Mouse (Mus musculus): ENCODE measurements around the gene Slamf9. TPM values are rescaled to one million over a fixed set of nuclear protein-coding genes. Genes with fewer than 3 reads are reported as not detected.

The Slamf9 gene
- 1.5 TPM for polyA plus RNA-seq (2015; fragmentation: Illumina TruSeq; extraction: RNeasy Lipid Tissue Mini Kit (QIAGEN cat#74804); ENCODE audit: insufficient read depth, low read depth, low replicate concordance)

GRCm38 (mm10) chr1:172475054-172475741, at the start of gene Slamf9:
Slamf9 (plus strand) TSS chr1:172475358.

GRCm38 (mm10) chr1:172481540-172482280, 6.6 kb downstream of the Slamf9 start, which contains the start of gene Igsf9:
Igsf9 (plus strand) TSS chr1:172481788.

GRCm38 (mm10) chr1:172499765-172500441, 24.7 kb downstream of the Slamf9 start, which contains the start of gene Tagln2:
Tagln2 (plus strand) TSS chr1:172500047.

GRCm38 (mm10) chr1:172520576-172521440, 45.6 kb downstream of the Slamf9 start, which contains the start of gene Cfap45:
Cfap45 (plus strand) TSS chr1:172520801.

Other genes with a start within 250 kb of the Slamf9 start
- gene Atp1a4, start 216.9 kb upstream of the Slamf9 start, polyA plus RNA-seq (2015; fragmentation: Illumina TruSeq; extraction: RNeasy Lipid Tissue Mini Kit (QIAGEN cat#74804); ENCODE audit: insufficient read depth, low read depth, low replicate concordance): not detected
- gene Igsf8, start 213.7 kb upstream of the Slamf9 start, polyA plus RNA-seq (2015; fragmentation: Illumina TruSeq; extraction: RNeasy Lipid Tissue Mini Kit (QIAGEN cat#74804); ENCODE audit: insufficient read depth, low read depth, low replicate concordance): 15.7 TPM
- gene Atp1a2, start 177.3 kb upstream of the Slamf9 start, polyA plus RNA-seq (2015; fragmentation: Illumina TruSeq; extraction: RNeasy Lipid Tissue Mini Kit (QIAGEN cat#74804); ENCODE audit: insufficient read depth, low read depth, low replicate concordance): 6.4 TPM
- gene Kcnj9, start 146.0 kb upstream of the Slamf9 start, polyA plus RNA-seq (2015; fragmentation: Illumina TruSeq; extraction: RNeasy Lipid Tissue Mini Kit (QIAGEN cat#74804); ENCODE audit: insufficient read depth, low read depth, low replicate concordance): not detected
- not detected for gene Kcnj10, start 134.1 kb upstream of the Slamf9 start, polyA plus RNA-seq (2015; fragmentation: Illumina TruSeq; extraction: RNeasy Lipid Tissue Mini Kit (QIAGEN cat#74804); ENCODE audit: insufficient read depth, low read depth, low replicate concordance)
- 3.2 TPM for gene Pigm, start 98.8 kb upstream of the Slamf9 start, polyA plus RNA-seq (2015; fragmentation: Illumina TruSeq; extraction: RNeasy Lipid Tissue Mini Kit (QIAGEN cat#74804); ENCODE audit: insufficient read depth, low read depth, low replicate concordance)
- 2.0 TPM for gene Igsf9, start 6.4 kb downstream of the Slamf9 start, polyA plus RNA-seq (2015; fragmentation: Illumina TruSeq; extraction: RNeasy Lipid Tissue Mini Kit (QIAGEN cat#74804); ENCODE audit: insufficient read depth, low read depth, low replicate concordance)
- 64.6 TPM for gene Tagln2, start 24.7 kb downstream of the Slamf9 start, polyA plus RNA-seq (2015; fragmentation: Illumina TruSeq; extraction: RNeasy Lipid Tissue Mini Kit (QIAGEN cat#74804); ENCODE audit: insufficient read depth, low read depth, low replicate concordance)
- not detected for gene Cfap45, start 45.4 kb downstream of the Slamf9 start, polyA plus RNA-seq (2015; fragmentation: Illumina TruSeq; extraction: RNeasy Lipid Tissue Mini Kit (QIAGEN cat#74804); ENCODE audit: insufficient read depth, low read depth, low replicate concordance)
- gene Vsig8, start 80.6 kb downstream of the Slamf9 start, polyA plus RNA-seq (2015; fragmentation: Illumina TruSeq; extraction: RNeasy Lipid Tissue Mini Kit (QIAGEN cat#74804); ENCODE audit: insufficient read depth, low read depth, low replicate concordance): not detected
- not detected for gene Slamf8, start 115.2 kb downstream of the Slamf9 start, polyA plus RNA-seq (2015; fragmentation: Illumina TruSeq; extraction: RNeasy Lipid Tissue Mini Kit (QIAGEN cat#74804); ENCODE audit: insufficient read depth, low read depth, low replicate concordance)
- gene Fcrl6, start 127.2 kb downstream of the Slamf9 start, polyA plus RNA-seq (2015; fragmentation: Illumina TruSeq; extraction: RNeasy Lipid Tissue Mini Kit (QIAGEN cat#74804); ENCODE audit: insufficient read depth, low read depth, low replicate concordance): not detected
- 6.0 TPM for gene Dusp23, start 157.6 kb downstream of the Slamf9 start, polyA plus RNA-seq (2015; fragmentation: Illumina TruSeq; extraction: RNeasy Lipid Tissue Mini Kit (QIAGEN cat#74804); ENCODE audit: insufficient read depth, low read depth, low replicate concordance)
- gene Crp, start 222.7 kb downstream of the Slamf9 start, polyA plus RNA-seq (2015; fragmentation: Illumina TruSeq; extraction: RNeasy Lipid Tissue Mini Kit (QIAGEN cat#74804); ENCODE audit: insufficient read depth, low read depth, low replicate concordance): 1.8 TPM

All from pancreas, adult 10 weeks (tissue).